Mouse (Mus musculus): ENCODE measurements around the gene Ankrd13b. TPM values are rescaled to one million over a fixed set of nuclear protein-coding genes. Genes with fewer than 3 reads are reported as not detected.

The Ankrd13b gene
- polyA plus RNA-seq, 1 experiment from 2014 or later = 39.7 TPM

DNA sequence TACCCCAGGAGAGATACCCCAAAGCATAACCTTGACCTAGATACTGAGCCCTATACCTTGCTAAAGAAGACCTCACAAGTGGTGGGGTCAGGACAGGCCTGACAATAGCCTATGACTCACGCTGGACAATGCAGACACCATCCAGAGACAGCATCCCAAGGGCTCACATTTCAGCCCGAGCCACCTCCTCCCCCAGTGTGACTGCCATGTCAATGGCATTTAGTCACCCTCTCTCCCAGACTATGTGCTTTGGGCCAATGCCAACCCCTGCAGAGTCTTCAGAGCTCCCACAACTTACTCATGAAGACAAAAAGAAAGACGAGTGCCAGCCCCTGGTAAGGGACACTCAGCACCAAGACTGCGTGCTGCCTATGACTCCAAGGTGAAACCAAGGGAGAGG lies 24.8 kb downstream of the Ankrd13b start:
- WGBS = 49% methylated on average over 4 of the region's 4 CpGs
- Histone ChIP-seq H3K36me3 (no peaks in the 10 kb centered on the region; the same call in 1 of the 2 replicates), H3K27ac (no peak overlapping the region), H3K4me2 (replicated peaks) (no peak overlapping the region), H3K9ac (no peak overlapping the region), H3K4me3 (no peak overlapping the region), H3K4me1 (peaks cover 24% of the 10 kb centered on the region), H3K9me3 (no peaks in the 10 kb centered on the region), H3K27me3 (replicated peaks) (peaks cover 78% of the 10 kb centered on the region)
- ATAC-seq (ENCODE audit: low FRiP score, low read depth) = no peak

DNA sequence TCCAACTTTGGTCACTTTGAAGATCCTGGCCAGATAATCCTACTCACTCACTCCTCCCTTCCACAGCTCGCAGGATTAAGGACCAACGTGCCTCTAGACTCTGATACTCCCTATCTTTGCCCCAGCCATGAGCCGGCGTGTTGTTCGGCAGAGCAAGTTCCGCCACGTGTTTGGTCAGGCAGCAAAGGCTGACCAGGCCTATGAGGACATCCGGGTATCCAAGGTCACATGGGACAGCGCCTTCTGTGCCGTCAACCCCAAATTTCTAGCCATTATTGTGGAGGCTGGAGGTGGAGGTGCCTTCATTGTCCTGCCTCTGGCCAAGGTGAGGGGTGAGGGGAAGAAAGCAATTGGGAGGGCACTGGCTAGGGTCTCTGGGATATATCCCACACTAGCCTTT lies 25.7 kb downstream of the Ankrd13b start:
- H3K27ac ChIP-seq = no peak overlapping the region
- no peaks in the 10 kb centered on the region for H3K9me3 ChIP-seq
- peaks cover 76% of the 10 kb centered on the region for H3K27me3 ChIP-seq (replicated peaks)
- H3K4me1 ChIP-seq = peaks cover 24% of the 10 kb centered on the region
- H3K36me3 ChIP-seq = no peaks in the 10 kb centered on the region; the same call in 1 of the 2 replicates
- 78% methylated on average over 10 of the region's 10 CpGs for WGBS
- no peak overlapping the region for H3K9ac ChIP-seq
- H3K4me3 ChIP-seq = no peak overlapping the region
- no peak for ATAC-seq (ENCODE audit: low FRiP score, low read depth)
- no peak overlapping the region for H3K4me2 ChIP-seq (replicated peaks)

DNA sequence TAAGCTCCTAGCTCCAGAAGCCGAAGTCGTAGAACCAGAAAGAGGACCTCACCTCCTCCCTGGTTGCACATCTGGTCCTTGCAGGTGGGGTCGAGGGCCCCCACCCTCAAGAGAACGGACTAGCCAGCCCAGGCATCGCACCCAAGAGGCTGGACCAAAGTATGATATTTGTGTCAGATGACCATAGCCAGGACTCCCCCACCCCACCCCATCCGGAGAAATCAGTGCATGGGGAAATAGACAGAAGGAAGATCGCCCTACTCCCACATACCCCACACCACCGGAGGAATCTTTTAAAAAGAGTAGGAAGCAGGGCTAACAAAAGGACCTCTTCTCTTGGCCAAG lies 26.4 kb downstream of the Ankrd13b start:
- H3K4me1 ChIP-seq = peaks cover 24% of the 10 kb centered on the region
- 45% methylated on average over 8 of the region's 8 CpGs for WGBS
- peak overlapping the region; percentile 99 for H3K4me2 ChIP-seq (replicated peaks)
- H3K4me3 ChIP-seq = no peak overlapping the region
- no peaks in the 10 kb centered on the region for H3K9me3 ChIP-seq
- peaks cover 72% of the 10 kb centered on the region for H3K27me3 ChIP-seq (replicated peaks)
- no peaks in the 10 kb centered on the region; the same call in 1 of the 2 replicates for H3K36me3 ChIP-seq
- ATAC-seq (ENCODE audit: low FRiP score, low read depth) = no peak
- no peak overlapping the region for H3K9ac ChIP-seq
- H3K27ac ChIP-seq = no peak overlapping the region

DNA sequence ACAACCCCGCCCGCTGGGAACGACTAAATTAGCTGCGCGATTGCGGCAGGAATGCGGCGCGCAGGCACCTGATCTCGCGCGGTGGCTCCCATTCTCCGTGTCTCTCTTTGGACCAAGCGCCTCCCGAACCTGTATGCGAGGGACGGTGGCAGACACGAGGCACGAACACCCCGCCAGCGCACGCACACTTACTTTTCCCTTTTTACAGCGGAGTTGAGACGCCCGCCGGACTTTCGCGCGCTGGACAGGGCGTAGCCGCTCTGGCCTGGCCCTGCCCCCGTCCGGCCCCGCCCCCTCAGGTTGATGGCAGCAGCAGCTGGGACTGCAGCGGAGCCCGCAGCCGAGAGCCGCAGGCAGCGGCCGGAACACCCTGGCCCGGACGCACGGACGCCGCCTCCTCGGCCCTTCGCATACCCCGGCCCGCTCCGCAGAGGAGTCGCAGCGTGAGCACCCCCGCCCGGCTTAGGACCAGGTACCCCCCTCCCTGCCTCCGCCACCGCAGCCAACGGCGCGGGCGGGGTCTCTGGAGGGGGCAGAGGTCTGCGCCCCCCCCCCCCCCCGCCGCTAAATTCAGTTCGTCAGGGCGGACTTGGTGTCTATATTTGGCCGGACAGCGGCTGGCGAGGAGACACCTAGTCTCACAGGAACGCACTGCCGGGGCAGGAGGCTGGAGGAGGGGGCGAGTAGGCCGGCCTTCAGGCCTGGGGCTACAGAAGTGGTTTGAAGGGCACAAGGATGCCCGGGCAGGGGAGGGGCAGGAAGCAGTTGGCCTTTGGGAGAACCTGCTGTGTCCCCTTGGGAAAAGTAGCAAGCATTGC lies 27.0 kb downstream of the Ankrd13b start, which contains the start of gene Coro6:
Coro6 (plus strand) TSS at position 129 of the 818 bp plus-strand sequence.
- peak within 1 kb of the TSS; percentile 58 for H3K9ac ChIP-seq
- peaks cover 66% of the 10 kb centered on the region for H3K27me3 ChIP-seq (replicated peaks)
- H3K4me3 ChIP-seq = peak within 1 kb of the TSS; percentile 51
- H3K4me2 ChIP-seq (replicated peaks) = peak within 1 kb of the TSS; percentile 99
- no peaks in the 10 kb centered on the region for H3K9me3 ChIP-seq
- peaks cover 3% of the 10 kb centered on the region; the same call in 1 of the 2 replicates for H3K36me3 ChIP-seq
- ATAC-seq (ENCODE audit: low FRiP score, low read depth) = peak; percentile 65
- no peak within 1 kb of the TSS for H3K27ac ChIP-seq
- 1% methylated on average over 71 of the region's 73 CpGs for WGBS
- peaks cover 19% of the 10 kb centered on the region for H3K4me1 ChIP-seq

DNA sequence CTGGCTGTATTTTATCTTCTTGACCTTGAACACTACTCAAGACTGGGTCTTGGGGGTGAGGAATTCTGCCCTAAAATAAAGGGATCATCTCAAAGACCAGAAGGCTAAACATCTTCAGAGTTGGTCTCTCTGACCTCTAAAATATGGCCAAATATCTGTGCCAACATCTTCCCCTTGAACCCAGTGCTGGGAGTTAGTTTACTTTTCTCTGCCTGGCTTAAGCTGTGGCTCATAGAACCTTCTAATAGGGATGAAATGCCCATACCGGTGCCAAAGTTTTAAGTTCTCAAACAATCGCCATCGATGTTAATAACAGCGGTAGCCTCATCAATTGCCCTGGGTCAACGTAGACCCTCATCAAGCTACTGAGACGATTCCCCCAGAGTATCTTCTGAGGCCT lies 27.6 kb downstream of the Ankrd13b start:
- H3K36me3 ChIP-seq = peaks cover 3% of the 10 kb centered on the region; the same call in 1 of the 2 replicates
- peak overlapping the region; percentile 51 for H3K4me3 ChIP-seq
- peaks cover 13% of the 10 kb centered on the region for H3K4me1 ChIP-seq
- peak overlapping the region; percentile 58 for H3K9ac ChIP-seq
- H3K27ac ChIP-seq = no peak overlapping the region
- H3K9me3 ChIP-seq = no peaks in the 10 kb centered on the region
- peak overlapping the region; percentile 99 for H3K4me2 ChIP-seq (replicated peaks)
- peaks cover 60% of the 10 kb centered on the region for H3K27me3 ChIP-seq (replicated peaks)
- ATAC-seq (ENCODE audit: low FRiP score, low read depth) = no peak
- whole genome bisulfite sequencing = 6% methylated on average over 6 of the region's 6 CpGs

DNA sequence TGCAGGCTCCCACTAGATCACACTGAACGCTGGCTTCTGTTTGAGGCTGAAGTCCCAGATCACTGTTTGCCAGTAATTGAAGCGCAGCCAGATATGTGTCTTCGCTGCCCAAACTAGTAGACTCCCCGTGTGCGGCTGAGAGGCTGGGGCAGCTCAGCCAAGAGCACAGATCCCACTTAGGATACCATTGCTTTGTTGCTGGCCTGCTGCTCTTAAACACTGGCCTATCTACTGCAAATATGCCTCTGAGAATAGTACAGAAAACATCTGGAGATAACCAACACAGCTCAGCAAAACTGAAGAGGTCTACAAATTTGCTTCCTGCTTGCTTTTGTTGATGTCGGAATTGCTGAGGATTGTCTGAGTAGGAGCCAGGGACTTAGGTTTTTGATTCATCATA lies 32.6 kb downstream of the Ankrd13b start:
- 88% methylated on average over 6 of the region's 6 CpGs for WGBS
- ATAC-seq (ENCODE audit: low FRiP score, low read depth) = no peak

DNA sequence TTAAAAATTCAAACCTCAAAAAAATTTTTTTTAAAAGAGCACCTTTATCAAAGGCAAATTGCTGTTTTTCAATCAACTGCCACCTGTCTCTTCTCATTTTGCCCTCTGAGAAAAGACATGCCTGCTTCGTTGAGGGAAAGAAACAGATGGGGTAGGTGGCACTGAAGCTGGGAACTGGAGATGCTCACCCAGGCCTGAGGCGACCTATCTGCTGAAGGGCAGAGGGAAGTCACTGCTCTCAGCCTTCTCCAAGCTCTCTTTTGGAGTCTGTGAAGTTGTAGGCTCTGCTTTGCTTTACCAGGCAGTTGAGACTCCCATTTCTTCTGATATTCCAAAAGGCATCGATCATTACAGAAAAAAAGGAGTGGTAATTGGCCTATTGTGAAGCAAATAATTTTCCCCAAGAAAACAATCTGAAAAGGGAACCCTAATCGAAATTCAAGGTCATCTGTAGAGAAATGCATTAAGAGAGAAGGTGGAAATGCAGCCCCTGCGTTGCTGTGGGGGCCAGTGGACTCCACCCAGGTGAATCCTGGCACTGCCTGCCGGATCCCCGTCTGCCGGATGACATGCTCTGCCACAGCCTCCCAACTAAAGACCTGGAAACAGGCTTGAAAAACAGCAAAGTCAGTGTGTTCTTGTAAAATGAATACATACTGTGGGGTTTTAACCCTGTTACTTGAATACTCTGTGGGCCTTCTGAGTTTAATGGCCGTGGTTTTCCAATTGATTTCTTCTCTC lies 33.5 kb downstream of the Ankrd13b start:
- Histone ChIP-seq H3K4me1 (no peaks in the 10 kb centered on the region), H3K9me3 (no peaks in the 10 kb centered on the region), H3K27ac (no peak overlapping the region), H3K9ac (no peak overlapping the region), H3K27me3 (replicated peaks) (peaks cover 12% of the 10 kb centered on the region; the same call in 1 of the 2 replicates), H3K4me3 (no peak overlapping the region), H3K4me2 (replicated peaks) (no peak overlapping the region), H3K36me3 (peaks cover 16% of the 10 kb centered on the region)
- ATAC-seq (ENCODE audit: low FRiP score, low read depth) = no peak
- 87% methylated on average over 9 of the region's 9 CpGs for WGBS

More for the DNA sequence above, 32.6 kb downstream of the Ankrd13b start:
- H3K9ac ChIP-seq = no peak overlapping the region
- peaks cover 21% of the 10 kb centered on the region for H3K27me3 ChIP-seq (replicated peaks)
- peaks cover 16% of the 10 kb centered on the region for H3K36me3 ChIP-seq
- no peak overlapping the region for H3K27ac ChIP-seq
- H3K4me2 ChIP-seq (replicated peaks) = no peak overlapping the region
- H3K9me3 ChIP-seq = no peaks in the 10 kb centered on the region
- H3K4me3 ChIP-seq = no peak overlapping the region
- H3K4me1 ChIP-seq = peaks cover 2% of the 10 kb centered on the region

DNA sequence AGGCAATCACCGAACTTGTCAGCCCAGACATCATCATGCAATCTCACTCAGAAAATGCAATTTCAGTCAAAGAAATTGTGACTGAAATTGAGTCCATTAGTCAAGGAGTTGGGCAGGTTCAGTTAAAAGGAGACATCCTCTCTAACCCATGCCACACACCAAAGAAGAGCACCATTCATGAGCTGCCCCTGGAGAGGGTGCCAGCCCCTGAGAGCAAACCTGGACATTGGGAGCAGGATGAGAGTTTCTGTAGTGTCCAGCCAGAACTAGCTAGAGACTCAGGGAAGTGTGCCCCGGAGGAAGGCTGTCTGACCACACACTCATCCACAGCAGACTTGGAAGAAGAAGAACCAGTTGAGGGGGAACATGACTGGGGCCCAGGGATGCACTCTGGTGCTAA lies 36.1 kb downstream of the Ankrd13b start:
- no peak overlapping the region for H3K27ac ChIP-seq
- H3K27me3 ChIP-seq (replicated peaks) = no peaks in the 10 kb centered on the region; the same call in 1 of the 2 replicates
- peaks cover 25% of the 10 kb centered on the region for H3K36me3 ChIP-seq
- no peak overlapping the region for H3K4me2 ChIP-seq (replicated peaks)
- no peaks in the 10 kb centered on the region for H3K9me3 ChIP-seq
- no peak for ATAC-seq (ENCODE audit: low FRiP score, low read depth)
- WGBS = 93% methylated on average over 2 of the region's 2 CpGs
- H3K9ac ChIP-seq = no peak overlapping the region
- H3K4me3 ChIP-seq = no peak overlapping the region
- H3K4me1 ChIP-seq = no peaks in the 10 kb centered on the region

DNA sequence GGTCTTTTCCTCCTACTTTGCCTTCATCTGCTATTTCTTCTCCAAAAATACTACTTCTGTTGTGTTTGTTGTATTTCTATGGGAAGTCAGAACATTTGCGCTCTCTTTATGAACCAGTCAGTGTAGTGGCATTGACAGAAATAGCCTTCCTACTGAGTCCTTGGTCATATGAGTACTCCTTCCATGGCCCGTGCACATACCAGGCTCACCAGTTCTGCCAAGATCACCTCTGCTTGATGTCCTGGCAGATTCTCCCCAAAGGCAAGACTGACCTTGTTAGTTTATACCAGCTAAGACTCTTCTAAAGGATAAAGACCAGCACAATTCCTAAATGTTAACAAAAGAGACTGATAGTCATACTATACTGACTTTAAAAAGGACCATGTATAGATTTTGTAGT lies 37.8 kb downstream of the Ankrd13b start:
- H3K4me3 ChIP-seq = no peak overlapping the region
- WGBS = 92% methylated on average over 2 of the region's 2 CpGs
- H3K36me3 ChIP-seq = peaks cover 22% of the 10 kb centered on the region
- ATAC-seq (ENCODE audit: low FRiP score, low read depth) = no peak
- no peak overlapping the region for H3K4me2 ChIP-seq (replicated peaks)
- no peaks in the 10 kb centered on the region for H3K27me3 ChIP-seq (replicated peaks)
- H3K9me3 ChIP-seq = no peaks in the 10 kb centered on the region
- no peak overlapping the region for H3K27ac ChIP-seq
- H3K4me1 ChIP-seq = no peaks in the 10 kb centered on the region
- no peak overlapping the region for H3K9ac ChIP-seq

DNA sequence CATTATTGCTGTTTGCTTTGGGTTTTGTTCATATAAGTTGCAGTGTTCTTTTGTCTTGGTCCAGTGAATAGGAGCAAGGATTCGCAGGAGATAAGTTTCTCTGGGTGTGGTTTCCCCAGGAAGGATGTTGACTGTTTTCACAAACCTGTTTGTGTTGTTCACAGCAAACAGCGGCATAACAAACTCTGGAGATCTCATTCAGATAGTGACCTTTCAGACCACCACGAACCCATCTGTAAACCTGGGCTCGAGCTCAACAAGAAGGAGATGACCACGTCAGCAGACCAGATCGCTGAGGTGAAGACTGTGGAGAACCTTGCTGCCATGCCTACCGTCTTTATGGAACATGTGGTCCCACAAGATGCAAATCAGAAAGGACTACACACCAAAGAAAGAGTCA lies 40.3 kb downstream of the Ankrd13b start:
- Histone ChIP-seq H3K9ac (no peak overlapping the region), H3K36me3 (peaks cover 19% of the 10 kb centered on the region), H3K27me3 (replicated peaks) (no peaks in the 10 kb centered on the region), H3K4me1 (no peaks in the 10 kb centered on the region), H3K9me3 (no peaks in the 10 kb centered on the region), H3K4me2 (replicated peaks) (no peak overlapping the region), H3K27ac (no peak overlapping the region), H3K4me3 (no peak overlapping the region)
- 93% methylated on average over 7 of the region's 7 CpGs for WGBS
- no peak for ATAC-seq (ENCODE audit: low FRiP score, low read depth)

DNA sequence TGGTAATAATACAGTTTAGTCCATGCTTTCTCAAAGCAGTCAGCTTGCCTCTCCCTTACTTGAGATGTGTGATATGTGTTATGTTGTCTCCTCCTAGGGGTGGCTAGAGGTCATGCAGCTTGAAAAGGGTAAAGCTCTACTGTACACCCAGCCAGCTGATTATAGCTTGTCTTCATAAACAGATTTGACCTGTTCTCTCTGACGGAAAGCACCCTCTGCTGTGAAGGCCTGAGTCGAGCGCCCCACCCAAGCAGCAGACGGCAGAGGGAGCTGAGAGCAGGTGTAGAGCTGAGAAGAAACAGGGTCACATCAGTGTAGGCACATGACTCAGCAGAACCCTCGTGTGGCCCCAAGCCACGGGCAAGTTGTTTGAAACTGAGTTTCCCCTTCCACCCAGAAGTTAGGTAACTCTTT lies 42.8 kb downstream of the Ankrd13b start:
- Histone ChIP-seq H3K4me1 (no peaks in the 10 kb centered on the region), H3K36me3 (peaks cover 21% of the 10 kb centered on the region), H3K9ac (no peak overlapping the region), H3K9me3 (no peaks in the 10 kb centered on the region), H3K4me3 (no peak overlapping the region), H3K27me3 (replicated peaks) (no peaks in the 10 kb centered on the region), H3K27ac (no peak overlapping the region), H3K4me2 (replicated peaks) (no peak overlapping the region)
- ATAC-seq (ENCODE audit: low FRiP score, low read depth) = no peak
- 62% methylated on average over 6 of the region's 6 CpGs for WGBS

DNA sequence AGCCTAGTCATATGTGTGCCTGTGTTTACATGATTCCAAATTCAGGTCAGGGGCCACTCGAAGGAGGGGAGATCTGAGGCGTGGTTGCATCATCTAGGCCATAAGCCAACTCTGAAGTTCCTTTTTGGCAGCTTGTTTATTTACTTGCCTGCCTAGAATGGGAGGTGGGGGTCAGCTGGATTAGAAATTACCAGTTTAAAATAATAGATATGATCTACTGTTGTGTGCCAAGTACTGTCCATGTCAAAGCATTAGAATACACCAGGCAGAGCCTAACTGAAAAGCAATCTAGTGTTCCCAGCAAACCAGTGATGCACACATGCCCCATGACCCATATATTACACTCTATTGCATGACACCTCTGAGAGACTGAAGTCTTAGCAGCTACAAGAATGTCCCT lies 44.5 kb downstream of the Ankrd13b start:
- ATAC-seq (ENCODE audit: low FRiP score, low read depth) = no peak
- H3K4me1 ChIP-seq = no peaks in the 10 kb centered on the region
- H3K9me3 ChIP-seq = no peaks in the 10 kb centered on the region
- WGBS = 86% methylated on average over 2 of the region's 2 CpGs
- H3K27me3 ChIP-seq (replicated peaks) = no peaks in the 10 kb centered on the region
- no peak overlapping the region for H3K4me3 ChIP-seq
- H3K9ac ChIP-seq = no peak overlapping the region
- H3K36me3 ChIP-seq = peaks cover 27% of the 10 kb centered on the region
- no peak overlapping the region for H3K27ac ChIP-seq
- no peak overlapping the region for H3K4me2 ChIP-seq (replicated peaks)
